Mouse (Mus musculus) C2C12 (cell line): ENCODE data around the gene Ngdn.

Experiments
- CEBPB ChIP-seq: IDR thresholded peaks from one replicate; pipeline ENCODE4 v1.6.1; 2011; ENCODE audit warnings: low read depth, mild to moderate bottlenecking, control low read depth, moderate library complexity
- CTCF ChIP-seq: IDR thresholded peaks from one replicate; pipeline ENCODE4 v1.5.1; 2011; ENCODE audit not compliant: control insufficient read depth, insufficient read depth, insufficient read length
- FOSL1 ChIP-seq: IDR thresholded peaks from one replicate; pipeline ENCODE4 v1.8.0; 2011; ENCODE audit warnings: mild to moderate bottlenecking, low read length; ENCODE audit not compliant: poor library complexity, insufficient read depth, severe bottlenecking
- MAX ChIP-seq: IDR thresholded peaks from one replicate; pipeline ENCODE4 v1.6.1; 2011; ENCODE audit warnings: mild to moderate bottlenecking, control low read depth
- MYOG ChIP-seq: IDR thresholded peaks from one replicate; pipeline ENCODE4 v1.6.1; 2011; ENCODE audit not compliant: control insufficient read depth, insufficient read length; ENCODE audit errors: extremely low read depth
- USF1 ChIP-seq: IDR thresholded peaks from one replicate; pipeline ENCODE4 v1.6.1; 2011; ENCODE audit warnings: low read depth, mild to moderate bottlenecking, control low read depth, moderate library complexity

DNA sequence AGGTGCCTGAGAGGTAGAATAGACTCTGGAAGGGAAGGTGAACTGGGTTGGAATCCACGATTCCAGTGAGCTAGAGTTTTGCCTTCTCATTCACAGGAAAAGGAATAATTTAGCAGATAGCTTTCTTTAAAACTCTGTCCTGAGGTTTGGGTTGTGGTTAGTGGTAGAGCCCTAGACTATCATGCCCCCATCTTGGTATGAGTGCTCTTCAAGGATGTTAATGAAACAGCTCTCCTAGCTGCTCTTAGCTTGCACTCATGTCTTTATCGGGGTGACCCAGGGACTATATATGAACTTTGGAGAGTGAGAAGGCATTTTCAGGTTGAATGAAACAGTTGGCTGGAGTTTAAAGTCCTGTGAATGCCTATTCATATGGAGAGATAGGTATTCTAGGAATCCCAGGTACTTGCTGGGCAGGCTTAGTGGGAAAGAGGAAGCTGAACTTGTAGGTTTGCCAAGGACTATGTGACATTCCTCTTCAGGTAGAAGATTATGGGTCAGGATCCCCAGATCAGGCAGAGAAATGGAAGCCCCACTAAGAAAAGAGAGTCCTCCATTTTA lies 32.8 kb downstream of the Ngdn start:
- no peak for TF ChIP-seq CTCF
- TF ChIP-seq FOSL1 = no peak
- no peak for TF ChIP-seq CEBPB
- TF ChIP-seq MYOG = no peak
- TF ChIP-seq USF1 = no peak
- no peak for TF ChIP-seq MAX
